Mouse (Mus musculus) cerebellum, postnatal 10 days (tissue): ENCODE data around the gene Gm20831.
"Not testable (repeated sequence)": the region's sequence is repeated elsewhere in the genome, so short reads cannot be mapped to it uniquely, and the experiment has no call there.

Experiments used
- DNase-seq, 2 experiments: peaks; one replicate each; pipeline ENCODE4 v3.0.0; 2021; ENCODE audit warnings: mixed read lengths in 2 of 2

Gm20831 gene

GRCm38 (mm10) chrY:17874441-17874840, at the start of gene Gm20831, which contains the start of gene Gm20772:
TSS of gene Gm20831 (plus strand) at chrY:17874741.
TSS of gene Gm20772 (plus strand) at chrY:17874741.
- DNase-seq, result not testable (repeated sequence)

GRCm38 (mm10) chrY:17846166-17846565, 28.4 kb upstream of the Gm20831 start, which contains the start of gene Gm21904:
TSS of gene Gm21904 (minus strand) at chrY:17846266.
- not testable (repeated sequence) for DNase-seq

- not testable (repeated sequence) for DNase-seq
These were observed 62.7 kb downstream of the Gm20831 start, which contains the start of gene Srsy for GRCm38 (mm10) chrY:17937230-17937629. TSS of gene Srsy (minus strand) at chrY:17937330.
